Mouse (Mus musculus) myocyte (in vitro differentiated cells): ENCODE data around the gene Cacna2d3. TPM values are rescaled to one million over a fixed set of nuclear protein-coding genes. Genes with fewer than 3 reads are reported as not detected.

Experiments used
- H3K27me3 ChIP-seq: one replicate; pipeline ENCODE4 v1.6.1; 2011; ENCODE audit not compliant: control insufficient read depth, insufficient read depth, insufficient read length
- H3K36me3 ChIP-seq: one replicate; pipeline ENCODE4 v1.6.1; 2011; ENCODE audit not compliant: control insufficient read depth, insufficient read depth
- H3K4me2 ChIP-seq: one replicate; pipeline ENCODE4 v1.6.1; 2011; ENCODE audit warnings: low read depth, control low read depth
- H3K4me3 ChIP-seq: one replicate; pipeline ENCODE4 v1.5.1; 2011; ENCODE audit warnings: mild to moderate bottlenecking, control low read depth, moderate library complexity
- H3K79me2 ChIP-seq: one replicate; pipeline ENCODE4 v1.6.1; 2011; ENCODE audit not compliant: control insufficient read depth, insufficient read depth
- H3ac ChIP-seq: one replicate; pipeline ENCODE4 v1.6.1; 2011; ENCODE audit not compliant: control insufficient read depth, insufficient read length
- CEBPB ChIP-seq: IDR thresholded peaks from 2 replicates; pipeline ENCODE4 v1.6.1; 2011; ENCODE audit warnings: mild to moderate bottlenecking, moderate library complexity; ENCODE audit not compliant: poor library complexity, insufficient read depth, severe bottlenecking
- E2F4 ChIP-seq: IDR thresholded peaks from one replicate; pipeline ENCODE4 v1.6.1; 2011; ENCODE audit warnings: mild to moderate bottlenecking, control low read depth, moderate library complexity; ENCODE audit not compliant: insufficient read depth
- MAX ChIP-seq: IDR thresholded peaks from one replicate; pipeline ENCODE4 v1.6.1; 2011; ENCODE audit warnings: low read depth, mild to moderate bottlenecking, control low read depth
- MYOD1 ChIP-seq, 3 experiments: IDR thresholded peaks; one replicate each; pipeline ENCODE4 v1.6.1; 2011; ENCODE audit warnings: control low read depth in 2 of 3, low read depth in 2 of 3, mild to moderate bottlenecking in 2 of 3, moderate library complexity in 1 of 3; ENCODE audit not compliant: insufficient read length in 2 of 3, control insufficient read depth in 1 of 3
- MYOG ChIP-seq, 3 experiments: IDR thresholded peaks; one replicate each; pipeline ENCODE4 v1.6.1; 2011; ENCODE audit warnings: control low read depth in 2 of 3, low read depth in 2 of 3, mild to moderate bottlenecking in 2 of 3; ENCODE audit not compliant: insufficient read length in 2 of 3, control insufficient read depth in 1 of 3, insufficient read depth in 1 of 3
- POLR2A ChIP-seq: IDR thresholded peaks from one replicate; pipeline ENCODE4 v1.6.1; 2011; ENCODE audit warnings: low read depth, mild to moderate bottlenecking, control low read depth, moderate library complexity; ENCODE audit not compliant: insufficient read length
- POLR2AphosphoS2 ChIP-seq: IDR thresholded peaks from one replicate; pipeline ENCODE4 v1.6.1; 2011; ENCODE audit warnings: low read depth, control low read depth; ENCODE audit not compliant: insufficient read length
- REST ChIP-seq: IDR thresholded peaks from one replicate; pipeline ENCODE4 v1.6.1; 2011; ENCODE audit warnings: mild to moderate bottlenecking, control low read depth, moderate library complexity; ENCODE audit not compliant: insufficient read depth, insufficient read length
- SRF ChIP-seq: IDR thresholded peaks from one replicate; pipeline ENCODE4 v1.6.1; 2011; ENCODE audit warnings: low read depth; ENCODE audit not compliant: control insufficient read depth, insufficient read length
- TCF12 ChIP-seq: IDR thresholded peaks from one replicate; pipeline ENCODE4 v1.6.1; 2011; ENCODE audit warnings: mild to moderate bottlenecking, control low read depth; ENCODE audit not compliant: poor library complexity, insufficient read depth, severe bottlenecking
- TCF3 ChIP-seq: IDR thresholded peaks from one replicate; pipeline ENCODE4 v1.6.1; 2011; ENCODE audit warnings: low read depth, control low read depth; ENCODE audit not compliant: insufficient read length
- USF1 ChIP-seq: IDR thresholded peaks from one replicate; pipeline ENCODE4 v1.6.1; 2011; ENCODE audit warnings: low read depth, mild to moderate bottlenecking, control low read depth, moderate library complexity
- polyA plus RNA-seq: library from polyadenylated mRNA; unstranded; fragments of >200 nt; fragmentation: generic; extraction: Trizol; gene quantifications from one replicate; pipeline ENCODE4 v1.2.1, GENCODE M21; 2012; ENCODE audit warnings: missing spikeins

Cacna2d3 gene
- polyA plus RNA-seq, 1 experiment, result 0.10 TPM

GRCm38 (mm10) chr14:28923180-28923961 is 798.3 kb downstream of the Cacna2d3 start:
- Histone ChIP-seq H3K27me3 (no peaks in the 10 kb centered on the region), H3ac (no peak overlapping the region), H3K4me2 (no peak overlapping the region), H3K36me3 (no peaks in the 10 kb centered on the region), H3K79me2 (no peaks in the 10 kb centered on the region), H3K4me3 (no peak overlapping the region)
- no peak for TF ChIP-seq REST
- no peak for TF ChIP-seq POLR2AphosphoS2
- TF ChIP-seq POLR2A, result no peak
- no peak for TF ChIP-seq SRF
- TF ChIP-seq MAX, result no peak
- TF ChIP-seq MYOG (IDR thresholded peaks at IDR 0.05; ENCODE audit: control insufficient read depth in 1 of 3, insufficient read depth in 1 of 3, insufficient read length in 2 of 3, low read depth in 2 of 3), result no peak
- no peak for TF ChIP-seq TCF3
- no peak for TF ChIP-seq CEBPB
- TF ChIP-seq TCF12, result no peak
- TF ChIP-seq MYOD1 (IDR thresholded peaks at IDR 0.05; ENCODE audit: control insufficient read depth in 1 of 3, insufficient read length in 2 of 3, low read depth in 2 of 3), result no peak
- no peak for TF ChIP-seq E2F4
- no peak for TF ChIP-seq USF1

GRCm38 (mm10) chr14:28918871-28919270 is 802.8 kb downstream of the Cacna2d3 start:
- H3ac ChIP-seq, result no peak overlapping the region
- no peaks in the 10 kb centered on the region for H3K27me3 ChIP-seq
- H3K36me3 ChIP-seq, result no peaks in the 10 kb centered on the region
- H3K4me3 ChIP-seq, result no peak overlapping the region
- TF ChIP-seq TCF12, result no peak
- no peak for TF ChIP-seq CEBPB
- no peak for TF ChIP-seq MYOG (IDR thresholded peaks at IDR 0.05; ENCODE audit: control insufficient read depth in 1 of 3, insufficient read depth in 1 of 3, insufficient read length in 2 of 3, low read depth in 2 of 3)
- no peak for TF ChIP-seq REST
- TF ChIP-seq MAX, result no peak
- no peak for TF ChIP-seq USF1
- TF ChIP-seq E2F4, result no peak
- no peak for TF ChIP-seq POLR2A
- no peak for TF ChIP-seq MYOD1 (IDR thresholded peaks at IDR 0.05; ENCODE audit: control insufficient read depth in 1 of 3, insufficient read length in 2 of 3, low read depth in 2 of 3)
- TF ChIP-seq SRF, result no peak
- H3K4me2 ChIP-seq, result no peak overlapping the region
- H3K79me2 ChIP-seq, result no peaks in the 10 kb centered on the region

GRCm38 (mm10) chr14:28915004-28915403 is 806.7 kb downstream of the Cacna2d3 start:
- no peaks in the 10 kb centered on the region for H3K27me3 ChIP-seq
- no peaks in the 10 kb centered on the region for H3K36me3 ChIP-seq
- H3K4me3 ChIP-seq, result no peak overlapping the region
- TF ChIP-seq USF1 (no peak), POLR2AphosphoS2 (no peak), E2F4 (no peak), TCF3 (no peak), TCF12 (no peak), REST (no peak), CEBPB (no peak), POLR2A (no peak), MYOD1 (IDR thresholded peaks at IDR 0.05; ENCODE audit: control insufficient read depth in 1 of 3, insufficient read length in 2 of 3, low read depth in 2 of 3) (no peak), MAX (no peak), SRF (no peak)
- no peaks in the 10 kb centered on the region for H3K79me2 ChIP-seq
- H3ac ChIP-seq, result no peak overlapping the region
- no peak overlapping the region for H3K4me2 ChIP-seq

DNA sequence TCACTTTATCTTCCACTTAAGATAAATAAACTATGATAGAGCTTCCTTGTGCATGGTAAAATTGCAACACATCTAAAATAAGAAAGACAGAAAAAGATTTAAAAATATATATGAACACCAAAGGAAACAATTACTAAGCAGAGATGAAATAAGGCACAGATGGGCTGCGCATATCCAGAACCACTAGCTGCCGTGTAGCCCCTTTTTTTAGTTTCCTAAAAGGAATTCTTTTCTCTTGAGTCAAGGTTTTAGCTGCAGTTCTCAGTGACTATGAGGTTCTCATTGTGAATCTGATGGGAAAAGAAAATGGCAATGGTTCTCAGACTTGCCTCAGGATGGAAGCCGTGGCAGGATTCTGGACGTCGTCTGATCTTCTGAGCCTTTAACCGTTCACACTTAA is 814.0 kb downstream of the Cacna2d3 start:
- no peak overlapping the region for H3K4me3 ChIP-seq
- no peaks in the 10 kb centered on the region for H3K27me3 ChIP-seq
- H3ac ChIP-seq, result no peak overlapping the region
- TF ChIP-seq MYOD1 (IDR thresholded peaks at IDR 0.05; ENCODE audit: control insufficient read depth in 1 of 3, insufficient read length in 2 of 3, low read depth in 2 of 3), result no peak
- TF ChIP-seq SRF, result no peak
- TF ChIP-seq TCF3, result no peak
- no peak for TF ChIP-seq E2F4
- TF ChIP-seq REST, result no peak
- TF ChIP-seq TCF12, result no peak
- H3K4me2 ChIP-seq, result no peak overlapping the region
- H3K36me3 ChIP-seq, result no peaks in the 10 kb centered on the region
- H3K79me2 ChIP-seq, result no peaks in the 10 kb centered on the region
